Mouse (Mus musculus): ENCODE measurements at regions not wholly inside any gene's neighbourhood (a gene's known extent, or its start where the extent isn't known, plus 50 kb on each side); places are given as distances from the start of the nearest gene placed in this dataset.
A peak's percentile ranks its signal among the peaks of the same experiment; 100 is the strongest.

DNA sequence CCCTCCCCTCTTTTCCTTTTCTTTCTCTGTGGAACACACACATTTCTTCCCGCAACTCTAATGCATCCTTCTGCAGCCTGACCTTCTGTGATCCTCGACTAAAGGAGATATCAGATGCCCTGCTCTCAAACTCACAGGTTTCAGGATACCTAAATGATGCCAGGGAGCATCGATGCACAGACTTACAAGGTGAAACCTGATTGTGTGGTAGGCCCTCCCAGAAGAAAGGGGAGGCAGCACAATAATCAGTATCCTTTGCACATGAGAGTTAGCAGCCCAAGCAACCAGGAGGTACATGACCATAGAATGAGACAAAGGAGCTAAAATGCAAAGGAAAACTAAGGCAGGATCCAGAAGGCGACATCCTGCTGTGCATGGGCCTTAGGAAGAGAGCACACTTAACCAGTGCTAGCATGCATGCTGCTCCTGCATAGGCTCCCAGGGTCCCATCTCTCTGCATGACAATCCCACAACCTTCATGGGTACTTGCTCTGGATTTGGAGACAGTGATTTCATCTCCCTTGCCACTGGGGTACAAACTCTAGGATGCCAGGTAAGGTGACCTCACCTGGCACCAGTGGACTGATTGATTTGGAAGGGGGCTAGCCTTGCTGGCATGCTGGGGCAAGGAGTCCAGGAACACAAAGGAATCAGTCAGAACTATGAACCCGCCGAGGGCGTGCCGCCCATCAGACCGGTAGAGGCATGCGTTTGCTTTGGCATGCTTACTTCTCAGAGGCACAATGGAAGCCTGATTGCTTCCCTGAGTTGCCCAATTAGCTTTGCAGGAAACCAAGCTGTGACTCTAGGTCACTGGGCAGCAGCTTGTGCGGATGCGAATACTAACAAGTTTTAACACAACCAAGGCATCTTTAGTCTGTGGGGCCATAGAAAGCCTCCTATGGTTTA, 1142.7 kb downstream of the Mrps31 start:
- no peak overlapping the region for H3K27ac ChIP-seq
- no peak overlapping the region for H3K4me3 ChIP-seq
- no peaks in the 10 kb centered on the region for H3K27me3 ChIP-seq
- H3K4me1 ChIP-seq, result no peaks in the 10 kb centered on the region
- H3K9ac ChIP-seq, result no peak overlapping the region
- ATAC-seq (ENCODE audit: borderline replicate concordance, extremely low read depth, low FRiP score, low TSS enrichment), result no peak
- H3K9me3 ChIP-seq, result no peaks in the 10 kb centered on the region
- WGBS, result 65% methylated on average over 11 of the region's 12 CpGs
- no peaks in the 10 kb centered on the region for H3K36me3 ChIP-seq
- H3K4me2 ChIP-seq, result no peak overlapping the region

- ATAC-seq (ENCODE audit: borderline replicate concordance, extremely low read depth, low FRiP score, low TSS enrichment), result no peak
- Histone ChIP-seq H3K36me3 (no peaks in the 10 kb centered on the region), H3K9ac (no peak overlapping the region), H3K4me3 (no peak overlapping the region), H3K27me3 (peaks cover 6% of the 10 kb centered on the region; the same call in 1 of the 2 replicates), H3K27ac (no peak overlapping the region), H3K4me1 (no peaks in the 10 kb centered on the region), H3K4me2 (no peak overlapping the region), H3K9me3 (no peaks in the 10 kb centered on the region)
- 76% methylated on average over 5 of the region's 5 CpGs for WGBS
These were observed 1149.7 kb downstream of the Mrps31 start for GRCm38 (mm10) chr8:23560836-23561235.

DNA sequence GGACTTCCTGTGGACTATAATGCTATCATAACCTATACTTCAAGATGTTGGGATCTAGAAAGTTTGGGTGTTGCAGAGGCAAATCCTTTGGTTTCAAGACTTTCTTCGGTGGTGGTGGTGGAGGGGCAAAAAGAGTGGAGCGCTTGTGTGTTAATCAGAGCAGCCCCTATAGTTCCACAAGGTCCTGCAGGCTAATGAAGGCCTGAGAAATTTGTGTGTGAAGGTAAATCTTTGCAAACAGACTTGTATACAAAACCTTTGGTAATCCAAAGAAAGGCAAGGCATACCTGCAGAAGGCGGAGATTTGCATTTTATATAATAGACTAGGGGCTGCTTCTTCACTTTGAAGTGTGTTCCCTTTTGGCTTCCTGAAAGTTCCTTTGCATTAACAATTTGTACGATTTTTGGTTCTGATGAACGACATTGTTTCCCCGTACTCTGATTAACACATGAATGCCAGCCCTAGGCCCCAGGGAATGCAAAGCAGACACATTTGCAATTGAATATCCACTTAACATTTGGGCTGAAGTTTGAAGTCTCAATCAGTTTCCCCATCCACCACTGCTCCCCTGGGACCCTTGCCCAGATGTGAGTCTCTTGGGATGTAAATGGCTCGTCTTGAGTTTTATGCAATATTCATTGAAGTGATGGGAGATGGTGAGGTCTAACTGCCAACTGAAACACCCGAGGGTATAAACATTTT, 1150.7 kb downstream of the Mrps31 start:
- no peaks in the 10 kb centered on the region for H3K36me3 ChIP-seq
- H3K27me3 ChIP-seq, result peaks cover 6% of the 10 kb centered on the region; the same call in 1 of the 2 replicates
- H3K4me3 ChIP-seq, result no peak overlapping the region
- no peak overlapping the region for H3K27ac ChIP-seq
- H3K9me3 ChIP-seq, result no peaks in the 10 kb centered on the region
- no peaks in the 10 kb centered on the region for H3K4me1 ChIP-seq
- ATAC-seq (ENCODE audit: borderline replicate concordance, extremely low read depth, low FRiP score, low TSS enrichment), result no peak
- H3K4me2 ChIP-seq, result no peak overlapping the region
- WGBS, result 51% methylated on average over 8 of the region's 8 CpGs
- H3K9ac ChIP-seq, result no peak overlapping the region

DNA sequence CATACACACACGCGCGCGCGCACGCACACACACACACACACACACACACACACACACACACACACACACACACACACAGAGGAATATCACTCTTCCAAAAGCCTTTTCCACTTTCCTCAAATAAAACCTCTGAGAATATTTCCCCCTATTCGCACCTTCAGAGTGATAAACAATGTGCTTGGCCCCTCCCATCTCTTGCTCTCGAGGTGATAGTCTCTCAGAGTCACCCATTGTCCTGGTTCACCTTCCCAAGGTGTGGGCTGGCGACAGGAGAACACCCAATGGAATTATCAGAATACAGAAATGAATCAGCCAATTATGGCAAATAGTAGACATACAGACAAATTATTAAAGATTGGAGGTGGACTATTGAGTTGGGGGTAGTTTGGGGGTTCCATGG, 1151.3 kb downstream of the Mrps31 start:
- Histone ChIP-seq H3K4me3 (no peak overlapping the region), H3K27me3 (peaks cover 6% of the 10 kb centered on the region; the same call in 1 of the 2 replicates), H3K4me2 (no peak overlapping the region), H3K9ac (no peak overlapping the region), H3K27ac (no peak overlapping the region), H3K4me1 (no peaks in the 10 kb centered on the region), H3K36me3 (no peaks in the 10 kb centered on the region), H3K9me3 (no peaks in the 10 kb centered on the region)
- WGBS, result 45% methylated on average over 9 of the region's 9 CpGs
- no peak for ATAC-seq (ENCODE audit: borderline replicate concordance, extremely low read depth, low FRiP score, low TSS enrichment)

- Histone ChIP-seq H3K9ac (no peak overlapping the region), H3K4me3 (0 out of 2 replicates have a peak overlapping the region, but pooled peaks have one; percentile 0), H3K9me3 (no peaks in the 10 kb centered on the region), H3K4me1 (no peaks in the 10 kb centered on the region), H3K27ac (no peak overlapping the region), H3K27me3 (peaks cover 6% of the 10 kb centered on the region; the same call in 1 of the 2 replicates), H3K36me3 (no peaks in the 10 kb centered on the region), H3K4me2 (peak overlapping the region; percentile 30)
- ATAC-seq (ENCODE audit: borderline replicate concordance, extremely low read depth, low FRiP score, low TSS enrichment), result no peak
- WGBS, result 8% methylated on average over 17 of the region's 18 CpGs
These were observed 1152.2 kb downstream of the Mrps31 start for GRCm38 (mm10) chr8:23563065-23564020.

DNA sequence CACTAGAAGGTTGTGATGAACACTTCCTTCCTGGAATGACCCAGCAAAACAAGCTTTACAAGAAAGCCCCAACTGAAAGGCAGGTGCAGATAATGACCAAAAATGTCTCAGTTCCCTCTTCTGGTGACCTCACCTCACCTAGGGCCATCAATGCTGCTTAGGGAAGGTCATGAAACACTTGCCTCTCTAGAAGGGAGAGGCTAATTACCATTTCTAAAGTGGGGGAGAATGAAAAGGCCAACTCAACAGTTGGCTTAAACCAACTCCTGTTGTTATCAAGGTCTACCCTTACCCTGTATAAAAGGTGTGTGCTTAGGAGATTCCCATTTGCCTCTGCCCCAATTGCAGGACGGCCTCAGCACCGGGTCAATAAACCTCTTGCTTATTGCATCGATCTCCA, 1156.7 kb downstream of the Mrps31 start:
- WGBS, result 90% methylated on average over 3 of the region's 3 CpGs
- no peak overlapping the region for H3K4me2 ChIP-seq
- no peaks in the 10 kb centered on the region for H3K9me3 ChIP-seq
- no peak for ATAC-seq (ENCODE audit: borderline replicate concordance, extremely low read depth, low FRiP score, low TSS enrichment)
- H3K27ac ChIP-seq, result no peak overlapping the region
- H3K4me3 ChIP-seq, result no peak overlapping the region
- H3K4me1 ChIP-seq, result no peaks in the 10 kb centered on the region
- no peaks in the 10 kb centered on the region for H3K27me3 ChIP-seq
- H3K36me3 ChIP-seq, result no peaks in the 10 kb centered on the region
- no peak overlapping the region for H3K9ac ChIP-seq

DNA sequence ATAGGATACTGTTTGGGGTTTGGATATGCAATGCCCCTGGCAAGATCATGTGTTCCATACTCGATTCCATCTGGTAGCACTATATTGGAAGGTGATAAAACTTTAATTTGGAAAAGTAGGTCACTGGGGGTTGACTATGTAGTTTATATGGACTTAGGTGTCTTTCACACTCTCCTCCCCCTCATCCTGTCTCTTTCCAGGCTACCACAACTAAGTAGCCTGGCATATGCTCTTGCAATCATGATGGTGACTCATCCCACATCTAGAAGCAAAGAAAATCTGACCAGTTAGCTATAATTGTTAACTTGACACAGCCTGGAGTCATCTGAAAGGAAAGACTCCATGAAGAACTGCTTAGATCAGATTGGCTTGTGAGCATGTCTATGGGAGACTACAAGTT, 1154.3 kb downstream of the Adam3 start:
- Histone ChIP-seq H3K27me3 (no peaks in the 10 kb centered on the region), H3K27ac (no peak overlapping the region), H3K4me1 (no peaks in the 10 kb centered on the region), H3K9ac (no peak overlapping the region), H3K36me3 (no peaks in the 10 kb centered on the region), H3K4me2 (no peak overlapping the region), H3K4me3 (no peak overlapping the region), H3K9me3 (no peaks in the 10 kb centered on the region)
- no peak for ATAC-seq (ENCODE audit: borderline replicate concordance, extremely low read depth, low FRiP score, low TSS enrichment)
- WGBS, result 76% methylated on average over 1 of the region's 1 CpGs

DNA sequence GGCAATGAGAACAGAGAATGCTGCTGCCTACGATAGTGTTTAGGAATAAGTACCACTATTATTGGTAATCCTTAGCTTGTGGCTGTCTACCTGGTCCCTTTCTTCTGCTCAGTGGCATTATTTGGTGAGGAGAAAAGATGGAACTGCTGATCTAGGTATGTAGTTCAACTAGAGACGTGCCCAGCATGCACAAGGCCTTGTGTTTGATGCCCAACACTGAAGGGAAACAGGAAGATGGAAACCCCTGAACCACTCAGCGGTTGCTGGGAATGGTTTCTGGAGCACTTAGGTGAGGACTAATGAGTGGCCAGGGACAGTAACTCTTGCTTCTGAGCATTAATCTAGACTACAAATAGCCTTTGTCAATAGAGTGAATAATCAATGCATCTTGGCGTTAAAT, 1145.5 kb downstream of the Adam3 start:
- 88% methylated on average over 4 of the region's 4 CpGs for WGBS

DNA sequence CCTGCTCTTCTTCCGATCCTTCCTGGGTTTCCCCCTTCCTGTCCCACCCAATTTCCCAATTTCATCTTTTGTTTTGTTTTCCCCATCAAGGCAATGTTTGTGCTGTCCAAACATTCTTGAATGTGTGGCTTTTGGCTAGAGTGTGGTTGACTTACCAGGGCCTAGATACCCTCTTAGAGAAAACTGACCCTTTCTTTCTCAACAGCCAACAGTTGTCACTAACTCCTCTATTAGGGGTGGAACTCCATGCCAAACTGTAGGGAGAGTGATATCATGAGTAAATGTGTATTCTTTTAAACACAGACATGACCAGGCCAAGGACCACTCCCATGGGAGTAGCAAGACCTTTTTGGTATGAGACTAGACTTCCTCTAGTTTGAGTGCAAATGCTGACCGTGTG, 1145.0 kb downstream of the Adam3 start:
- Histone ChIP-seq H3K9me3 (no peaks in the 10 kb centered on the region), H3K27ac (no peak overlapping the region), H3K4me1 (no peaks in the 10 kb centered on the region), H3K4me2 (no peak overlapping the region), H3K4me3 (no peak overlapping the region), H3K27me3 (no peaks in the 10 kb centered on the region), H3K36me3 (no peaks in the 10 kb centered on the region), H3K9ac (no peak overlapping the region)
- WGBS, result 57% methylated on average over 2 of the region's 2 CpGs
- no peak for ATAC-seq (ENCODE audit: borderline replicate concordance, extremely low read depth, low FRiP score, low TSS enrichment)

More for the DNA sequence above, 1145.5 kb downstream of the Adam3 start:
- Histone ChIP-seq H3K4me3 (no peak overlapping the region), H3K9me3 (no peaks in the 10 kb centered on the region), H3K27me3 (no peaks in the 10 kb centered on the region), H3K36me3 (no peaks in the 10 kb centered on the region), H3K4me1 (no peaks in the 10 kb centered on the region), H3K27ac (no peak overlapping the region), H3K9ac (no peak overlapping the region), H3K4me2 (no peak overlapping the region)
- no peak for ATAC-seq (ENCODE audit: borderline replicate concordance, extremely low read depth, low FRiP score, low TSS enrichment)
